Mouse (Mus musculus): ENCODE data around the gene Faap24. TPM values are rescaled to one million over a fixed set of nuclear protein-coding genes. Genes with fewer than 3 reads are reported as not detected.

Faap24 gene
- polyA plus RNA-seq, 1 experiment from 2014 or later = 11.3 TPM

GRCm38 (mm10) chr7:35357621-35358020 is 39.0 kb downstream of the Faap24 start:
- H3K4me3 ChIP-seq (ENCODE audit: low read depth, low read length) = no peak overlapping the region
- no peak overlapping the region for H3K27ac ChIP-seq (replicated peaks; ENCODE audit: low read depth, low read length)
- 85% methylated on average over 12 of the region's 12 CpGs for WGBS
- no peaks in the 10 kb centered on the region for H3K27me3 ChIP-seq (replicated peaks; ENCODE audit: control insufficient read depth, insufficient read depth, low read length)
- ATAC-seq (ENCODE audit: low read depth) (no peak), DNase-seq (ENCODE audit: low spot score) (no peak)
- no peaks in the 10 kb centered on the region for H3K9me3 ChIP-seq (ENCODE audit: control insufficient read depth, low read length)
- no peak overlapping the region for H3K9ac ChIP-seq (ENCODE audit: low read depth, low read length)
- no peak overlapping the region for H3K4me2 ChIP-seq (ENCODE audit: low read depth, low read length)
- H3K4me1 ChIP-seq (ENCODE audit: control insufficient read depth, insufficient read depth, low read length) = no peaks in the 10 kb centered on the region
- H3K36me3 ChIP-seq (ENCODE audit: control insufficient read depth, insufficient read depth, low read length) = no peaks in the 10 kb centered on the region

DNA sequence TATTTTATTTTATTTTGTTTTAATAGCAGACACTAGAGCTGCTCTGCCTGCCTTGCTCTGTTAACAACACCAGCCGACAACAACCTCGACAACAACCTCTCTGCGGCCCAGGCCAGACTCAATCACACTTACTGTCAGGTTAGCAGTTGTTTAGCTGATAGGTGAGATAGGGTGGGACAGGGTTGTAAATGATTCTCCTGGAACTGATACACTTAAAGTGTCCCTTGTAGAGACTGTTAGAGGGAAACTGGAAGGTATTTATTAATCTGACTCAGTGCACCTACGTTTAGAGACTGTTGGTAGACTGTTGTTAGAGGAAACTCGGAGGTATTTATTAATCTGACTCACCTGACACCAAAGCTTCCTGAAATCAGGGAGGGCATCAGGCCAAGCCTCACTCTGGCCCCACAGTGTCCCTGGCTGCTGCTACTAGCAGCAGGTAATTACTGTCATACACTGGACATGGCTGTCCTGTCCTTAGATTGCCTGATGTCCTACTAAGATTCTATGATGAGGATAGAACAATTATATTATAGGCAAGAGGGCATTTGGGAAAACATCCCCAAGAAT is 41.2 kb downstream of the Faap24 start:
- Histone ChIP-seq H3K9me3 (ENCODE audit: control insufficient read depth, low read length) (no peaks in the 10 kb centered on the region), H3K4me2 (ENCODE audit: low read depth, low read length) (no peak overlapping the region), H3K27ac (replicated peaks; ENCODE audit: low read depth, low read length) (no peak overlapping the region), H3K27me3 (replicated peaks; ENCODE audit: control insufficient read depth, insufficient read depth, low read length) (no peaks in the 10 kb centered on the region), H3K36me3 (ENCODE audit: control insufficient read depth, insufficient read depth, low read length) (no peaks in the 10 kb centered on the region), H3K4me1 (ENCODE audit: control insufficient read depth, insufficient read depth, low read length) (no peaks in the 10 kb centered on the region), H3K9ac (ENCODE audit: low read depth, low read length) (no peak overlapping the region), H3K4me3 (ENCODE audit: low read depth, low read length) (no peak overlapping the region)
- ATAC-seq (ENCODE audit: low read depth) = no peak
- DNase-seq (ENCODE audit: low spot score) = no peak
- 74% methylated on average over 5 of the region's 5 CpGs for WGBS

GRCm38 (mm10) chr7:35353306-35353705 is 43.3 kb downstream of the Faap24 start:
- H3K9me3 ChIP-seq (ENCODE audit: control insufficient read depth, low read length) = no peaks in the 10 kb centered on the region
- H3K4me1 ChIP-seq (ENCODE audit: control insufficient read depth, insufficient read depth, low read length) = no peaks in the 10 kb centered on the region
- ATAC-seq (ENCODE audit: low read depth) = no peak
- no peak overlapping the region for H3K9ac ChIP-seq (ENCODE audit: low read depth, low read length)
- DNase-seq (ENCODE audit: low spot score) = no peak
- no peaks in the 10 kb centered on the region for H3K36me3 ChIP-seq (ENCODE audit: control insufficient read depth, insufficient read depth, low read length)
- H3K4me3 ChIP-seq (ENCODE audit: low read depth, low read length) = no peak overlapping the region
- no peak overlapping the region for H3K27ac ChIP-seq (replicated peaks; ENCODE audit: low read depth, low read length)
- no peak overlapping the region for H3K4me2 ChIP-seq (ENCODE audit: low read depth, low read length)
- 95% methylated on average over 15 of the region's 15 CpGs for WGBS
- no peaks in the 10 kb centered on the region for H3K27me3 ChIP-seq (replicated peaks; ENCODE audit: control insufficient read depth, insufficient read depth, low read length)

DNA sequence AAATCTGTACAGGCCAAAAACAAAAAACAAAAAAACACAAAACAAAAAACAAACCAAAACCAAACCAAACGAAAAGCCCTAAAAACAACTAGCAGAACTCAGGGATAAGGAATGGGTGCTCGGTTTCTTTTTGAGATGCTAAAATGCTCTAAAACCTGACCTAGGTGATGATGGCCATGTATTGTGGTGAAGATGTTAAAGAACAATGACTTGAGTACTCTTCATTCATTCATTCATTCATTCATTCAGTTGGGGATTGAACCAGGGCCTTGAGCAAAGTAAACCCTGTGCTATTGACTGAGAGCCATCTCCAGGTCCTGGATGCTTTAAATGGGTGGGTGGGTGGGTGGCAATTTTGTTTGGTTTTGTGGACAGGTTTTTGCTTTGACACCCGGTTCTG is 45.5 kb downstream of the Faap24 start:
- H3K27me3 ChIP-seq (replicated peaks; ENCODE audit: control insufficient read depth, insufficient read depth, low read length) = no peaks in the 10 kb centered on the region
- DNase-seq (ENCODE audit: low spot score) (no peak), ATAC-seq (ENCODE audit: low read depth) (no peak)
- WGBS = 84% methylated on average over 3 of the region's 3 CpGs
- H3K4me1 ChIP-seq (ENCODE audit: control insufficient read depth, insufficient read depth, low read length) = no peaks in the 10 kb centered on the region
- H3K9me3 ChIP-seq (ENCODE audit: control insufficient read depth, low read length) = no peaks in the 10 kb centered on the region
- H3K36me3 ChIP-seq (ENCODE audit: control insufficient read depth, insufficient read depth, low read length) = no peaks in the 10 kb centered on the region
- H3K4me3 ChIP-seq (ENCODE audit: low read depth, low read length) = no peak overlapping the region
- no peak overlapping the region for H3K4me2 ChIP-seq (ENCODE audit: low read depth, low read length)
- no peak overlapping the region for H3K9ac ChIP-seq (ENCODE audit: low read depth, low read length)
- H3K27ac ChIP-seq (replicated peaks; ENCODE audit: low read depth, low read length) = no peak overlapping the region

DNA sequence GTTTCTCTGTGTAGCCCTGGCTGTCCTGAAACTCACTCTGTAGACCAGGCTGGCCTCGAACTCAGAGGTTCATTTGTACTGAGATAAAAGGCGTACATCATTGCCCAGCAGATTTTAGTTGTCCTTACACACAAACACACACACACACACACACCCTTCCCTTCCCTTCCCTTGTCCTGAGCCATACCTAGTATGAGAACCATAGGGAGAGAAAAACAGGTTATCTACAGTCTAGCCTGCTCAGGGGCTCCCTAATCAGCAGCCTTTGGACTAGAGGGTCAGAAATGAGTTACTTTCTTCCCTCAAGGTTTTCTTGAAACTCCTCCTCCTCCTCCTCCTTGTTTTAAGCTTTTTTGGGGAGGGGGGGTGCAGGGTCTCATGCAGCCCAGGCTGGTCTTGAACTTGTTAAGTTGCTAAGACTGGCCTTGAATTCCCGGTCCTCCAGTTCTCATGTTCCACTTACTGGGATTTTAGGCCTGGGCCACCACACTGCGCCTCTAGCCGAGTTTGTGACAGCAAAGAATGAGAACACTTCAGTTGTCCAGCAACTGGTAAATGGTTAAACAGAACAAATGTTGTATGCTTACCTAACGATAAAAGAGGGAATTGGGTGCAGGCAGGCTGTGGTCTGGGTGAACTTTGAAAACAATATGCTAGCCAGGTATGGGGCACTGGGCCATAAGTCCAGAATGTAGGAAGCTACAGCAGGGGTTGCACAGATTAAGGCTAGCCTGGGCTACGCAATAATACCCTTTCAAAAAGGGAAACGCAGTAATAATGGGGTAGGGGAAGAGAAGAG is 46.6 kb downstream of the Faap24 start:
- no peak overlapping the region for H3K4me2 ChIP-seq (ENCODE audit: low read depth, low read length)
- H3K27ac ChIP-seq (replicated peaks; ENCODE audit: low read depth, low read length) = no peak overlapping the region
- H3K27me3 ChIP-seq (replicated peaks; ENCODE audit: control insufficient read depth, insufficient read depth, low read length) = no peaks in the 10 kb centered on the region
- no peaks in the 10 kb centered on the region for H3K4me1 ChIP-seq (ENCODE audit: control insufficient read depth, insufficient read depth, low read length)
- no peaks in the 10 kb centered on the region for H3K9me3 ChIP-seq (ENCODE audit: control insufficient read depth, low read length)
- H3K4me3 ChIP-seq (ENCODE audit: low read depth, low read length) = no peak overlapping the region
- no peaks in the 10 kb centered on the region for H3K36me3 ChIP-seq (ENCODE audit: control insufficient read depth, insufficient read depth, low read length)
- H3K9ac ChIP-seq (ENCODE audit: low read depth, low read length) = no peak overlapping the region
- ATAC-seq (ENCODE audit: low read depth) = no peak
- DNase-seq (ENCODE audit: low spot score) = no peak
- WGBS = 85% methylated on average over 8 of the region's 8 CpGs

DNA sequence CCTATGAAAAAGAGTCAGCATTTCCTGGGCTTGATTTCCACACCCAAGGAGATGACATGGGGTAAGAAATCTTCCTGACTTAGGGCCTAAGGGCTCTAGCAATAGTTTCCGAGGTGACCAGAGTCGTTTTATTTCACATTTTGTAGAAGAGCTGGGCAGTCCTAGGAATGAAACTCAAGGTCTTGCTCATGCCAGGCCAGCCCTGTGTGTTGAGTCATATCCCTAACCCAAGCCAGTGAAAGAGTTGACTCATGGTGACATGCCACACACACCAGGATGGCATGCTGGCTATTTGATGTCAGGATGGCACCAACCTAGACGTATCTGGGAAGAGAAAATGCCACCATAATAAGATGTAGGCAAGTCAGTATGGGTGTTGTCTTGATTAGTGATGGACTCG is 47.6 kb downstream of the Faap24 start:
- H3K27ac ChIP-seq (replicated peaks; ENCODE audit: low read depth, low read length) = no peak overlapping the region
- H3K27me3 ChIP-seq (replicated peaks; ENCODE audit: control insufficient read depth, insufficient read depth, low read length) = no peaks in the 10 kb centered on the region
- ATAC-seq (ENCODE audit: low read depth) (no peak), DNase-seq (ENCODE audit: low spot score) (no peak)
- no peak overlapping the region for H3K4me2 ChIP-seq (ENCODE audit: low read depth, low read length)
- no peaks in the 10 kb centered on the region for H3K9me3 ChIP-seq (ENCODE audit: control insufficient read depth, low read length)
- H3K4me3 ChIP-seq (ENCODE audit: low read depth, low read length) = no peak overlapping the region
- H3K4me1 ChIP-seq (ENCODE audit: control insufficient read depth, insufficient read depth, low read length) = no peaks in the 10 kb centered on the region
- H3K36me3 ChIP-seq (ENCODE audit: control insufficient read depth, insufficient read depth, low read length) = no peaks in the 10 kb centered on the region
- H3K9ac ChIP-seq (ENCODE audit: low read depth, low read length) = no peak overlapping the region
- 84% methylated on average over 4 of the region's 4 CpGs for WGBS

DNA sequence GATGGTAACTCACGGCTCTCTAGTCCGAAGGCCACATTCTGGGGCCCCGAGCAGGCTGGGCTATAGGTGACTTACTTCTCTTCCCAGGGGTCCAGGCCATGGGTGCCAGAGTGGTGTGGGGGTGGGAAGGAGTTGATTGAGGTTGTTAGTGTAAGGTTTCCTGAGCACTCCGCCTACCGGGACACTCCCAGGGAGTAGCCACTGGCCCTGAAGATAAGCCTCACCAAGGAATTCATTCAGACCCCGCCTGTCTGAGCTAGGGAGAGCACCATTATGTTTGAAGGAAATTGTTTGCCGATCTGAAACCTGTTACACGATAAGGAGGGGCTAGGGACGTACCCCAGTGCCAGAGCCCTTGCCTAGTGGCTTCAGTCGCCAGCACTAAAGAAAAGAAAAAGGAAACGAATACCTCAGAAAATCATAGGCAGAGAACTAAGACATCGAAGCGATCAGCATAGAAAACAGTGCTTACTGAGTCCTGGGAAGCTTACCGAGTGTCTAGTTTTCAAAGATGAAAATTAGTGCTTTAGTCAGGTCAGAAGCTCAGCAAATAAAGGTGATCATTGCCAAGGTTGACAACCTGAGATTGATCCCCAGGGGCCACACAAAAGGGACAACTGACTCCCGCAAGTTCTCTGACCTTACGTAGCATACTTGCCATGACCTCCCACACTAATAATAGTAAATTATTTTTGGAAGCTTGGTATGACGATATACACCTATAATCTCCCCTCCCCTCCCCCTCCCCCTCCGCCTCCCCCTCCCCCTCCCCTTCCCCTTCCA is 48.5 kb downstream of the Faap24 start:
- Histone ChIP-seq H3K4me3 (ENCODE audit: low read depth, low read length) (no peak overlapping the region), H3K4me2 (ENCODE audit: low read depth, low read length) (no peak overlapping the region), H3K9me3 (ENCODE audit: control insufficient read depth, low read length) (no peaks in the 10 kb centered on the region), H3K27ac (replicated peaks; ENCODE audit: low read depth, low read length) (no peak overlapping the region), H3K9ac (ENCODE audit: low read depth, low read length) (no peak overlapping the region), H3K36me3 (ENCODE audit: control insufficient read depth, insufficient read depth, low read length) (no peaks in the 10 kb centered on the region), H3K27me3 (replicated peaks; ENCODE audit: control insufficient read depth, insufficient read depth, low read length) (no peaks in the 10 kb centered on the region), H3K4me1 (ENCODE audit: control insufficient read depth, insufficient read depth, low read length) (no peaks in the 10 kb centered on the region)
- 70% methylated on average over 18 of the region's 18 CpGs for WGBS
- DNase-seq (ENCODE audit: low spot score) (no peak), ATAC-seq (ENCODE audit: low read depth) (no peak)

GRCm38 (mm10) chr7:35344785-35345330 is 51.8 kb downstream of the Faap24 start:
- DNase-seq (ENCODE audit: low spot score) (no peak), ATAC-seq (ENCODE audit: low read depth) (no peak)
- Histone ChIP-seq H3K9ac (ENCODE audit: low read depth, low read length) (no peak overlapping the region), H3K9me3 (ENCODE audit: control insufficient read depth, low read length) (no peaks in the 10 kb centered on the region), H3K4me3 (ENCODE audit: low read depth, low read length) (no peak overlapping the region), H3K27ac (replicated peaks; ENCODE audit: low read depth, low read length) (no peak overlapping the region), H3K4me1 (ENCODE audit: control insufficient read depth, insufficient read depth, low read length) (no peaks in the 10 kb centered on the region), H3K27me3 (replicated peaks; ENCODE audit: control insufficient read depth, insufficient read depth, low read length) (no peaks in the 10 kb centered on the region), H3K4me2 (ENCODE audit: low read depth, low read length) (no peak overlapping the region), H3K36me3 (ENCODE audit: control insufficient read depth, insufficient read depth, low read length) (no peaks in the 10 kb centered on the region)
- 92% methylated on average over 5 of the region's 5 CpGs for WGBS

Measured in embryonic facial prominence, embryonic 14.5 days (tissue).